Mouse (Mus musculus): ENCODE measurements at regions not wholly inside any gene's neighbourhood (a gene's known extent, or its start where the extent isn't known, plus 50 kb on each side); places are given as distances from the start of the nearest gene placed in this dataset.

DNA sequence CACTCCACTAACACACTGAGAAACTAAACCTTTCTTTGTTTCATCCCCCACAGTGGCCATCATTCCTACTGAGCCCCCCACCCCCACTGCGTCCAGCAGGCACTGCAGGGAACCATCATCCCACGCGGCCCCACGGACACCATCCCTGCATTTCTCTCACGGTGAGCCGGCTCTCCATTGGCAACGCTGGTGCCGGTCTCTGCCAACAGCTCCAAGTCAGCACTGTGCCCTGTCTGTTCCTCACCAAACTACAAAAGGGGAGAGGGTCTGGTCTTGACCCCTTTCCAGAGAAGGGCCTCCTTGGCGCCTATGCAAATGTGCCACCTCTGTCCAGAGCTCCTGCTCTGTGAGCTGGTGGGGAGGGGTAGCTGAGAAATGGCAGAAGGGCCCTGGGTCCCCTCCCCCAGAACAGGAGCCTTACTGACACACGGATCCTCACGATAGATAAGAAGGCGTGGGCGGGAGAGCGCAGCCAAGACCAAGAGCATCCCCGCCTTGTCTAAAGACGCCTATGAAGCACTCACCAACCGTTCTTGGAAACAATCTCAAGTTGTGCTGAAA is 233.0 kb upstream of the Dio3 start:
- no peak overlapping the region for H3K9ac ChIP-seq (ENCODE audit: low read depth, low read length)
- no peaks in the 10 kb centered on the region for H3K27me3 ChIP-seq (ENCODE audit: control insufficient read depth, insufficient read depth, low read length)
- TF ChIP-seq EP300 (IDR thresholded peaks at IDR 0.05; ENCODE audit: insufficient read depth, low read depth, low read length): no peak
- no peak for TF ChIP-seq CTCF (IDR thresholded peaks at IDR 0.05)
- no peak for TF ChIP-seq POLR2A (IDR thresholded peaks at IDR 0.05; ENCODE audit: insufficient read depth, low read depth, low read length)
- intact Hi-C loops (cut with DNase I): no loop called here
- no peak overlapping the region for H3K4me3 ChIP-seq
- H3K79me2 ChIP-seq (replicated peaks; ENCODE audit: control insufficient read depth, insufficient read depth, low read length): no peaks in the 10 kb centered on the region
- H3K4me1 ChIP-seq (ENCODE audit: control insufficient read depth, insufficient read depth, low read length): no peaks in the 10 kb centered on the region
- no peak overlapping the region for H3K27ac ChIP-seq
- WGBS: 59% methylated on average over 17 of the region's 17 CpGs
- H3K36me3 ChIP-seq (ENCODE audit: control insufficient read depth, insufficient read depth, low read length): no peaks in the 10 kb centered on the region
- DNase-seq: no peak

DNA sequence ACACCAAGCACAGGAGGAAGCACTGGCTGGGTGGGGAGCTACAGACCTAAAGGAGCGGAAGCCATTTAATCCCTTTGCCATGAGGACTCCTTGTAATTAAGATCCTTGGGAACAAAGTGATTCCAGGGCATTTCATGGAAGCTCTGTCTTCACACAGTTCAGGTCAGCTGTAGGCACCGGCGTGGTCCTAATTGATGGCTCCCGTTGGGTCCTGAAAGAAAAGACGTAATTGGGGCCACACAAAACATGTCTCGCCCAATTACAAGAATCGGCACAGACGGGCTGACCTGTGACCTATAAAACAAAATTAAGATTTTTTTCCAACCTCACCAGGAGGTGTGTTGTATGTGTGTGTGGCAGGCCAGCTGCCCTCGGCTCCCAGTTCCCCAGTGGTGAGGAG is 232.3 kb upstream of the Dio3 start:
- no peak overlapping the region for H3K27ac ChIP-seq
- intact Hi-C loops (cut with DNase I): no loop called here
- WGBS: 87% methylated on average over 9 of the region's 9 CpGs

DNA sequence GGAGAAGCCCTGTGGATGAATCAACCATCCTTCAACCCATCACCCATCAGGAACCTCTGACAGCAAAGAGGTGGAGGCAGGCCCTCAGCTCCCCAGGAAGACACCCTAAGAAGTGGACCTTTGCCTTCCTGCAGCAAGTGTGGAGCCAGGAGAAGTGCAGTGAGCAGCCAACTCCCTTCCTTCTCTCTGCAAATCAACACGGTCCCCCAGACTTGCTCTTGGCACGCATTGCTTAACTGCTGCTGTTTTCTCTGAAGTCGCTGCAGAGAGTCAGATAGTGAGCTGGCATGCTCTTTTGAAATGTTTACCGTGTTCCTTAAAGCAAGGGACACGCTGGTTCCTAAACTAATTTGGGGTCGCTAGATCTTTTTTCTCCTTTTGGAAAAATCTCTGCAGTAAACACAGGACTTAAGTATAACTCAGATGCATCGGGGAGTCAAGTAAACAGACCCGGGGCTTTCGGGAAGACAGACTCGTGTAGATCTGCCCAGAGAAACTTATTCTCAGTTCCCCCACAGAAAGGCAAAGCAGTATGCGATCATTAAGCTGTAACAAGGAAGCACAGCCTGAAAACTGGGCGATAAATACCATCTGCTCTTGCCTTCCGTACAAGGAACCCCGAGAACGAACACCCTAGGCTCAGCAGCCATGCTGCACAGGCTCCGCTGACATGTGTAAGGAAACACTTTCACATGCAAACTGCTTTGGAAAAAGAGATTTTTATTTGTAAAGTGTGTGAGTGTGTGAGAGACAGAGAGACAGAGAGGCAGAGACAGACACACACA is 231.2 kb upstream of the Dio3 start:
- H3K9ac ChIP-seq (ENCODE audit: low read depth, low read length): no peak overlapping the region
- no peak for TF ChIP-seq CTCF (IDR thresholded peaks at IDR 0.05)
- TF ChIP-seq EP300 (IDR thresholded peaks at IDR 0.05; ENCODE audit: insufficient read depth, low read depth, low read length): no peak
- no peak for TF ChIP-seq POLR2A (IDR thresholded peaks at IDR 0.05; ENCODE audit: insufficient read depth, low read depth, low read length)
- intact Hi-C loops (cut with DNase I): no loop called here
- H3K4me3 ChIP-seq: no peak overlapping the region
- no peaks in the 10 kb centered on the region for H3K4me1 ChIP-seq (ENCODE audit: control insufficient read depth, insufficient read depth, low read length)
- H3K27ac ChIP-seq: no peak overlapping the region
- no peaks in the 10 kb centered on the region for H3K79me2 ChIP-seq (replicated peaks; ENCODE audit: control insufficient read depth, insufficient read depth, low read length)
- DNase-seq: peak in 1 of 2 experiments; percentile 10
- no peaks in the 10 kb centered on the region for H3K36me3 ChIP-seq (ENCODE audit: control insufficient read depth, insufficient read depth, low read length)
- WGBS: 61% methylated on average over 16 of the region's 16 CpGs
- no peaks in the 10 kb centered on the region for H3K27me3 ChIP-seq (ENCODE audit: control insufficient read depth, insufficient read depth, low read length)

More for the DNA sequence above, 232.3 kb upstream of the Dio3 start:
- Histone ChIP-seq H3K36me3 (ENCODE audit: control insufficient read depth, insufficient read depth, low read length) (no peaks in the 10 kb centered on the region), H3K4me3 (no peak overlapping the region), H3K27me3 (ENCODE audit: control insufficient read depth, insufficient read depth, low read length) (no peaks in the 10 kb centered on the region), H3K79me2 (replicated peaks; ENCODE audit: control insufficient read depth, insufficient read depth, low read length) (no peaks in the 10 kb centered on the region), H3K4me1 (ENCODE audit: control insufficient read depth, insufficient read depth, low read length) (no peaks in the 10 kb centered on the region), H3K9ac (ENCODE audit: low read depth, low read length) (no peak overlapping the region)
- no peak for DNase-seq
- TF ChIP-seq EP300 (IDR thresholded peaks at IDR 0.05; ENCODE audit: insufficient read depth, low read depth, low read length) (no peak), POLR2A (IDR thresholded peaks at IDR 0.05; ENCODE audit: insufficient read depth, low read depth, low read length) (no peak)

DNA sequence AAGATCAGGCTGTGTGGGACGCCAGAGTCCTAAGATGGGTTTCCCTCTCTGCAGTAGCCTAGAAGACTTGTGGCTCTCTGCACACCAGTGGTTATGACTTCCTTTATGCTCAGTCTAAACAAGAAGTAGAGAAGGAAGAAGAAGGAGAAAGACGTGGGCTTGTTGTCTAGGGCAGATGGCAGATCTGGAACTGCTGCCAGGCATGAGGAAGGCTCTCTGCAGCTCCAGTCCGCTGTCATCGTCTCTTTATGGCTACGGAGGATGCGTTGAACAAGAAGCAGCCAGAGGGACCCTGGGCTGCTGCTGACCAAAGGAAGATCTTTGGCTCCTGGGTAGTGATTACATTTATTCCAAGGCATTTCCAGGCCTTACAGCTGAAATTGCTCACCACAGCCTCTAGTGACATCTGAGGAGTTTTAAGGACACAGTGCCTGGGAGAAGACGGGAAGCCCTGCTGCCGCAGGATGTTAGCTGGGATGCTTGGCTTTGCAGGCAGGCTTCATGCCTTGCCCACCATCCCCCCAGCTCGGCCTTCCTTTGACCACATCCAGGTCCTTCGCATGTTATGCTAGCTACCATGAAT is 229.6 kb upstream of the Dio3 start:
- WGBS: 65% methylated on average over 10 of the region's 10 CpGs
- Histone ChIP-seq H3K79me2 (replicated peaks; ENCODE audit: control insufficient read depth, insufficient read depth, low read length) (no peaks in the 10 kb centered on the region), H3K27ac (no peak overlapping the region), H3K4me3 (no peak overlapping the region), H3K9ac (ENCODE audit: low read depth, low read length) (no peak overlapping the region), H3K4me1 (ENCODE audit: control insufficient read depth, insufficient read depth, low read length) (no peaks in the 10 kb centered on the region), H3K27me3 (ENCODE audit: control insufficient read depth, insufficient read depth, low read length) (no peaks in the 10 kb centered on the region), H3K36me3 (ENCODE audit: control insufficient read depth, insufficient read depth, low read length) (no peaks in the 10 kb centered on the region)
- TF ChIP-seq EP300 (IDR thresholded peaks at IDR 0.05; ENCODE audit: insufficient read depth, low read depth, low read length) (no peak), CTCF (IDR thresholded peaks at IDR 0.05) (no peak), POLR2A (IDR thresholded peaks at IDR 0.05; ENCODE audit: insufficient read depth, low read depth, low read length) (no peak)
- intact Hi-C loops (cut with DNase I): no loop called here
- no peak for DNase-seq

DNA sequence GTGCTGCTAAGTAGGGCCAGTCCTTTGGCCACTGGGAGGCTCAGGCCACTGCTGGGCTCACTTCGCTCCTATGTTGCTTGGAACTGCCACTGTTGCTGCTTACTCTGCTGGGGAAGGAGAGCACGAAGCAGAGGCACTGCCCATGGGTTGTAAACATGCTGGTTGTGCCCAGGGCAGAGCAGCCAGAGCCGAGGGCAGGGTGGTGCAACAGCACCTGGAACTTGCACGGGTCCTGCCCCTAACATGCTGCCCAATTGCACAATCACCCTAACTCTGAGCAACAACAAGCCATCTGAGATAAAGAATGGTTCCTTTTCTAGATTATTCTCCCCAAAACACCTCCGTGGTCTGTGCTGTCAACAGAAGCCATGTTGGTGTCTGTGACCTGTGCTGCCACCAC is 219.5 kb upstream of the Dio3 start:
- WGBS: 65% methylated on average over 5 of the region's 5 CpGs
- no peak overlapping the region for H3K27ac ChIP-seq
- intact Hi-C loops (cut with DNase I): no loop called here

GRCm38 (mm10) chr12:110061961-110062360 is 216.9 kb upstream of the Dio3 start:
- no peak overlapping the region for H3K9ac ChIP-seq (ENCODE audit: low read depth, low read length)
- no peak overlapping the region for H3K4me3 ChIP-seq
- H3K36me3 ChIP-seq (ENCODE audit: control insufficient read depth, insufficient read depth, low read length): no peaks in the 10 kb centered on the region
- TF ChIP-seq CTCF (IDR thresholded peaks at IDR 0.05) (no peak), EP300 (IDR thresholded peaks at IDR 0.05; ENCODE audit: insufficient read depth, low read depth, low read length) (no peak), POLR2A (IDR thresholded peaks at IDR 0.05; ENCODE audit: insufficient read depth, low read depth, low read length) (no peak)
- no peaks in the 10 kb centered on the region for H3K79me2 ChIP-seq (replicated peaks; ENCODE audit: control insufficient read depth, insufficient read depth, low read length)
- no peaks in the 10 kb centered on the region for H3K4me1 ChIP-seq (ENCODE audit: control insufficient read depth, insufficient read depth, low read length)
- H3K27ac ChIP-seq: no peak overlapping the region
- H3K27me3 ChIP-seq (ENCODE audit: control insufficient read depth, insufficient read depth, low read length): no peaks in the 10 kb centered on the region
- DNase-seq: no peak
- intact Hi-C loops (cut with DNase I): no loop called here
- WGBS: 70% methylated on average over 6 of the region's 6 CpGs

More for the DNA sequence above, 219.5 kb upstream of the Dio3 start:
- H3K79me2 ChIP-seq (replicated peaks; ENCODE audit: control insufficient read depth, insufficient read depth, low read length): no peaks in the 10 kb centered on the region
- no peak for DNase-seq
- no peaks in the 10 kb centered on the region for H3K4me1 ChIP-seq (ENCODE audit: control insufficient read depth, insufficient read depth, low read length)
- H3K27me3 ChIP-seq (ENCODE audit: control insufficient read depth, insufficient read depth, low read length): no peaks in the 10 kb centered on the region; the same call in 1 of the 2 replicates
- no peak overlapping the region for H3K4me3 ChIP-seq
- TF ChIP-seq EP300 (IDR thresholded peaks at IDR 0.05; ENCODE audit: insufficient read depth, low read depth, low read length) (no peak), POLR2A (IDR thresholded peaks at IDR 0.05; ENCODE audit: insufficient read depth, low read depth, low read length) (no peak)
- no peaks in the 10 kb centered on the region for H3K36me3 ChIP-seq (ENCODE audit: control insufficient read depth, insufficient read depth, low read length)
- H3K9ac ChIP-seq (ENCODE audit: low read depth, low read length): no peak overlapping the region
